Mouse (Mus musculus) cerebellum, adult 2 months (tissue): ENCODE measurements around the gene Slc26a11.

ENCODE experiments used
- CTCF ChIP-seq: fragments of 200-500 bp; IDR thresholded peaks from 2 replicates; pipeline ENCODE4 v1.5.1; 2011; ENCODE audit warnings: low read depth, mild to moderate bottlenecking, control low read depth, low read length, moderate library complexity, borderline replicate concordance; ENCODE audit not compliant: insufficient read depth
- POLR2A ChIP-seq: fragments of 200-500 bp; IDR thresholded peaks from 2 replicates; pipeline ENCODE4 v1.6.1; 2011; ENCODE audit warnings: low read length, control low read depth, borderline replicate concordance; ENCODE audit not compliant: insufficient read depth

- TF ChIP-seq POLR2A (no peak), CTCF (peak; percentile 56; the same call in 1 of the 2 replicates)
Measured at GRCm38 (mm10) chr11:119404627-119405026, 49.3 kb downstream of the Slc26a11 start.
